Mouse (Mus musculus) midbrain, embryonic 10.5 days (tissue): ENCODE measurements around the gene Col26a1. TPM values are rescaled to one million over a fixed set of nuclear protein-coding genes. Genes with fewer than 3 reads are reported as not detected.

ENCODE experiments used
- polyA plus RNA-seq: library from polyadenylated mRNA; unstranded; fragments of >200 nt; fragmentation: Nextera tagmentation; extraction: Ambion mirVana; gene quantifications from 2 replicates; pipeline ENCODE4 v1.2.1, GENCODE M21; 2016

Col26a1 gene
- polyA plus RNA-seq, 1 experiment from 2014 or later, result 38.0 TPM

Other genes with a start within 250 kb of the Col26a1 start
- gene Myl10, start 190.1 kb downstream of the Col26a1 start, polyA plus RNA-seq, result not detected in 2 replicates
- gene Ift22, start 24.9 kb upstream of the Col26a1 start, polyA plus RNA-seq, result 104 and 114 TPM in 2 replicates
- 271 and 306 TPM in 2 replicates for gene Fis1, start 70.1 kb upstream of the Col26a1 start, polyA plus RNA-seq
- 0.15 and 0.55 TPM in 2 replicates for gene Cldn15, start 83.4 kb upstream of the Col26a1 start, polyA plus RNA-seq
- 40.8 and 43.2 TPM in 2 replicates for gene Plod3, start 103.8 kb upstream of the Col26a1 start, polyA plus RNA-seq
- 102 and 105 TPM in 2 replicates for gene Znhit1, start 104.8 kb upstream of the Col26a1 start, polyA plus RNA-seq
- 0.35 and 0.39 TPM in 2 replicates for gene Vgf, start 143.2 kb upstream of the Col26a1 start, polyA plus RNA-seq
- 209 and 228 TPM in 2 replicates for gene Ap1s1, start 162.9 kb upstream of the Col26a1 start, polyA plus RNA-seq
- 0.07 and 0.11 TPM in 2 replicates for gene Serpine1, start 189.1 kb upstream of the Col26a1 start, polyA plus RNA-seq
- 3.9 and 5.4 TPM in 2 replicates for gene Trim56, start 233.0 kb upstream of the Col26a1 start, polyA plus RNA-seq